Mouse (Mus musculus) thymus, postnatal 0 days (tissue): ENCODE data around the gene Bag6. TPM values are rescaled to one million over a fixed set of nuclear protein-coding genes. Genes with fewer than 3 reads are reported as not detected.
A peak's percentile ranks its signal among the peaks of the same experiment; 100 is the strongest.

Source experiments
- DNase-seq: peaks from one replicate; pipeline ENCODE4 v3.0.0-alpha.2; 2015; ENCODE audit warnings: low spot score
- microRNA-seq: library from miRNA; unstranded; fragments of <30 nt; microRNA quantifications from one replicate; pipeline ENCODE4, GENCODE M21; 2016; ENCODE audit warnings: borderline number of aligned reads
- polyA plus RNA-seq: library from polyadenylated mRNA; unstranded; fragments of >200 nt; fragmentation: Nextera tagmentation; extraction: Ambion mirVana; gene quantifications from 2 replicates; pipeline ENCODE4 v1.2.1, GENCODE M21; 2015

Bag6 gene
- polyA plus RNA-seq, 1 experiment from 2014 or later: 48.0 TPM

GRCm38 (mm10) chr17:35193881-35194843 lies 59.2 kb downstream of the Bag6 start, which contains the start of gene Ltb:
TSS of gene Ltb (plus strand) at chr17:35194439.
- peak; percentile 90 for DNase-seq

- peak; percentile 31 for DNase-seq
Measured at GRCm38 (mm10) chr17:35194844-35195630, 60.1 kb downstream of the Bag6 start.

DNA sequence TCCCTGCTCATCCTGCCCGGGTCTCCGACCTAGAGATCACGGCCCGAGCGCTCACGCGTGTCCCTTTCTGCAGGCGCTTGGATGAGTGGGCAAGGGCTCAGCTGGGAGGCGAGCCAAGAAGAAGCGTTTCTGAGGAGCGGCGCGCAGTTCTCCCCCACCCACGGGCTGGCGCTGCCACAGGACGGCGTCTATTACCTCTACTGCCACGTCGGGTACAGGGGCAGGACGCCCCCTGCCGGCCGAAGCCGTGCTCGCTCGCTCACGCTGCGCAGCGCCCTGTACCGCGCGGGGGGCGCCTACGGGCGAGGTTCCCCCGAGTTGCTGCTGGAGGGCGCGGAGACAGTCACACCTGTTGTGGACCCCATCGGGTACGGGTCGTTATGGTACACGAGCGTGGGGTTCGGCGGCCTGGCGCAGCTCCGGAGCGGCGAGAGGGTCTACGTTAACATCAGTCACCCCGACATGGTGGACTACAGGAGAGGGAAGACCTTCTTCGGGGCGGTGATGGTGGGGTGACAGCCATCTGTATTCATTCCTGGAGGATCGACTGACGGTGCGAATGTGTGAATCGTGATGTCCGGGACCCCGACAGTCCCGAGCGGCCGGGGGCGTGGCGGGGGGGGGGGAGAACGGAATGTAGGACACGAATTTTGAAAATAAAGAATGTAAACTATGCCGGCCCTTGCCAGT lies 60.8 kb downstream of the Bag6 start:
- peak; percentile 95 for DNase-seq

DNA sequence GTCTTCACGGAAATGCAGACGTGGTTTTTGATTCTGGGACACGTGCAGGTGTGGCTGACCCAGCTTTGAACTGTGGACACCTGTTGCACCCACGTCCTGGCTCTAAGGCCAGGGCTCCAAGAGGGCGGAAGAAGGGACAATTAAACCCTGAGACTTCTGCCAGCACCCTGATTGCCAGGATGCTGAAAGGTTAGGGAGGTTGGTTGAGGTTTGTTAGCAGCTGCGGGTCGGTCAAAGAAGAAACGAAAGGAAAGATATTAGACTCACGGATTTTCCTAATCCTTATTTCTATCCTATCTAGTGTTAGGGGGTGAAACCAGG lies 61.3 kb downstream of the Bag6 start:
- DNase-seq: peak; percentile 35

Small RNAs within 50 kb of the gene (microRNA-seq; reads per million reads assigned to microRNA genes)
- not detected for gene Mir6973a

Other genes starting within 250 kb of the Bag6 start
- 7.6 TPM in 2 replicates for gene C2, start 236.9 kb upstream of the Bag6 start, polyA plus RNA-seq
- 38.6 and 47.9 TPM in 2 replicates for gene Ehmt2, start 236.7 kb upstream of the Bag6 start, polyA plus RNA-seq
- 0.57 and 0.81 TPM in 2 replicates for gene Slc44a4, start 220.7 kb upstream of the Bag6 start, polyA plus RNA-seq
- 25.7 and 28.2 TPM in 2 replicates for gene Neu1, start 203.9 kb upstream of the Bag6 start, polyA plus RNA-seq
- 0.72 and 0.83 TPM in 2 replicates for gene Hspa1b, start 175.9 kb upstream of the Bag6 start, polyA plus RNA-seq
- not detected in 2 replicates for gene Gm20481, start 165.3 kb upstream of the Bag6 start, polyA plus RNA-seq
- gene Hspa1a, start 163.0 kb upstream of the Bag6 start, polyA plus RNA-seq: 6.8 and 7.6 TPM in 2 replicates
- 0.09 and 0.27 TPM in 2 replicates for gene Hspa1l, start 162.5 kb upstream of the Bag6 start, polyA plus RNA-seq
- gene Lsm2, start 153.3 kb upstream of the Bag6 start, polyA plus RNA-seq: 179 and 197 TPM in 2 replicates
- gene Vars, start 134.2 kb upstream of the Bag6 start, polyA plus RNA-seq: 125 and 138 TPM in 2 replicates
- gene Vwa7, start 118.6 kb upstream of the Bag6 start, polyA plus RNA-seq: 0.26 and 0.36 TPM in 2 replicates
- 18.2 and 22.5 TPM in 2 replicates for gene Sapcd1, start 107.2 kb upstream of the Bag6 start, polyA plus RNA-seq
- 8.9 and 13.5 TPM in 2 replicates for gene Msh5, start 88.4 kb upstream of the Bag6 start, polyA plus RNA-seq
- gene Clic1, start 85.2 kb upstream of the Bag6 start, polyA plus RNA-seq: 501 and 524 TPM in 2 replicates
- gene Ddah2, start 76.1 kb upstream of the Bag6 start, polyA plus RNA-seq: 51.6 and 57.5 TPM in 2 replicates
- 0.27 and 0.57 TPM in 2 replicates for gene Ly6g6c, start 69.8 kb upstream of the Bag6 start, polyA plus RNA-seq
- 0.06 and 0.08 TPM in 2 replicates for gene Mpig6b, start 69.0 kb upstream of the Bag6 start, polyA plus RNA-seq
- 0.89 and 1.0 TPM in 2 replicates for gene Ly6g6e, start 58.3 kb upstream of the Bag6 start, polyA plus RNA-seq
- 0.55 and 0.60 TPM in 2 replicates for gene Ly6g6d, start 57.1 kb upstream of the Bag6 start, polyA plus RNA-seq
- gene Ly6g6f, start 49.6 kb upstream of the Bag6 start, polyA plus RNA-seq: 0.12 TPM in 1 of 2 replicates, not detected in the other
- gene Abhd16a, start 45.9 kb upstream of the Bag6 start, polyA plus RNA-seq: 85.3 and 90.6 TPM in 2 replicates
- 0.37 TPM in 1 of 2 replicates, not detected in the other for gene Ly6g5c, start 26.9 kb upstream of the Bag6 start, polyA plus RNA-seq
- 3.7 and 4.0 TPM in 2 replicates for gene Ly6g5b, start 19.8 kb upstream of the Bag6 start, polyA plus RNA-seq
- 26.9 and 31.2 TPM in 2 replicates for gene Gpank1, start 13.7 kb upstream of the Bag6 start, polyA plus RNA-seq
- gene Csnk2b, start 13.1 kb upstream of the Bag6 start, polyA plus RNA-seq: 348 and 353 TPM in 2 replicates
- gene D17H6S53E, start 8.8 kb upstream of the Bag6 start, polyA plus RNA-seq: 11.2 and 14.7 TPM in 2 replicates
- 0.18 and 0.21 TPM in 2 replicates for gene Apom, start 3.1 kb upstream of the Bag6 start, polyA plus RNA-seq
- gene Prrc2a, start 29.7 kb downstream of the Bag6 start, polyA plus RNA-seq: 81.3 and 113 TPM in 2 replicates
- gene Aif1, start 40.9 kb downstream of the Bag6 start, polyA plus RNA-seq: 45.2 and 47.2 TPM in 2 replicates
- gene Lst1, start 53.3 kb downstream of the Bag6 start, polyA plus RNA-seq: 35.3 and 41.8 TPM in 2 replicates
- gene Ltb, start 59.3 kb downstream of the Bag6 start, polyA plus RNA-seq: 144 and 167 TPM in 2 replicates
- gene Tnf, start 66.8 kb downstream of the Bag6 start, polyA plus RNA-seq: 4.2 and 5.7 TPM in 2 replicates
- gene Lta, start 70.2 kb downstream of the Bag6 start, polyA plus RNA-seq: 4.4 and 4.7 TPM in 2 replicates
- gene Gm16181, start 85.7 kb downstream of the Bag6 start, polyA plus RNA-seq: 0.26 and 0.69 TPM in 2 replicates
- gene Atp6v1g2, start 98.5 kb downstream of the Bag6 start, polyA plus RNA-seq: 1.3 and 1.8 TPM in 2 replicates
- gene Nfkbil1, start 100.6 kb downstream of the Bag6 start, polyA plus RNA-seq: 14.0 and 16.8 TPM in 2 replicates
- 423 and 446 TPM in 2 replicates for gene Ddx39b, start 106.6 kb downstream of the Bag6 start, polyA plus RNA-seq
- 441 and 555 TPM in 2 replicates for gene H2-D1, start 127.6 kb downstream of the Bag6 start, polyA plus RNA-seq
- 1.4 and 1.9 TPM in 2 replicates for gene H2-Q1, start 185.2 kb downstream of the Bag6 start, polyA plus RNA-seq
- 68.4 and 69.8 TPM in 2 replicates for gene H2-Q2, start 207.1 kb downstream of the Bag6 start, polyA plus RNA-seq
- gene H2-Q4, start 244.4 kb downstream of the Bag6 start, polyA plus RNA-seq: 15.1 and 18.4 TPM in 2 replicates